Mouse (Mus musculus): Measurements from ENCODE around the gene Ptk7. TPM values are rescaled to one million over a fixed set of nuclear protein-coding genes. Genes with fewer than 3 reads are reported as not detected.
A peak's percentile ranks its signal among the peaks of the same experiment; 100 is the strongest.

Ptk7 gene
- total and polyA plus RNA-seq, 2 experiments from 2014 or later: 19.7 to 56.6 TPM

GRCm38 (mm10) chr17:46628471-46628790, 873 bp downstream of the Ptk7 start:
- 0% methylated on average over 12 of the region's 13 CpGs for WGBS
- Histone ChIP-seq H3K36me3 (ENCODE audit: insufficient read depth) (peaks cover 16% of the 10 kb centered on the region), H3K9me3 (ENCODE audit: low read length) (no peaks in the 10 kb centered on the region), H3K9ac (peak overlapping the region; percentile 91), H3K4me3 (ENCODE audit: low read depth, low read length) (peak overlapping the region; percentile 97), H3K27me3 (ENCODE audit: insufficient read depth, low read length) (no peaks in the 10 kb centered on the region), H3K4me1 (ENCODE audit: insufficient read depth) (peaks cover 21% of the 10 kb centered on the region), H3K27ac (ENCODE audit: low read depth, low read length) (peak overlapping the region; percentile 85), H3K4me2 (ENCODE audit: low read depth) (peak overlapping the region; percentile 78)
- peak; percentile 9 for ATAC-seq
- no peak for TF ChIP-seq CTCF (IDR thresholded peaks at IDR 0.05; ENCODE audit: low read depth)
- peak; percentile 59 for DNase-seq

GRCm38 (mm10) chr17:46627409-46627808, 1.9 kb downstream of the Ptk7 start:
- no peaks in the 10 kb centered on the region for H3K27me3 ChIP-seq (ENCODE audit: insufficient read depth, low read length)
- ATAC-seq: no peak
- H3K27ac ChIP-seq (ENCODE audit: low read depth, low read length): no peak overlapping the region
- H3K4me2 ChIP-seq (ENCODE audit: low read depth): peak overlapping the region; percentile 78
- H3K4me1 ChIP-seq (ENCODE audit: insufficient read depth): peaks cover 22% of the 10 kb centered on the region
- DNase-seq: no peak
- peaks cover 10% of the 10 kb centered on the region for H3K36me3 ChIP-seq (ENCODE audit: insufficient read depth)
- H3K9me3 ChIP-seq (ENCODE audit: low read length): no peaks in the 10 kb centered on the region
- 0 out of 2 replicates have a peak overlapping the region, but pooled peaks have one; percentile 97 for H3K4me3 ChIP-seq (ENCODE audit: low read depth, low read length)
- 59% methylated on average over 6 of the region's 6 CpGs for WGBS
- TF ChIP-seq CTCF (IDR thresholded peaks at IDR 0.05; ENCODE audit: low read depth): no peak
- no peak overlapping the region for H3K9ac ChIP-seq

GRCm38 (mm10) chr17:46624598-46624997, 4.7 kb downstream of the Ptk7 start:
- DNase-seq: no peak
- WGBS: 71% methylated on average over 12 of the region's 12 CpGs
- Histone ChIP-seq H3K4me3 (ENCODE audit: low read depth, low read length) (no peak overlapping the region), H3K27me3 (ENCODE audit: insufficient read depth, low read length) (no peaks in the 10 kb centered on the region), H3K27ac (ENCODE audit: low read depth, low read length) (no peak overlapping the region), H3K9ac (no peak overlapping the region), H3K36me3 (ENCODE audit: insufficient read depth) (no peaks in the 10 kb centered on the region), H3K9me3 (ENCODE audit: low read length) (no peaks in the 10 kb centered on the region), H3K4me2 (ENCODE audit: low read depth) (no peak overlapping the region), H3K4me1 (ENCODE audit: insufficient read depth) (peaks cover 32% of the 10 kb centered on the region)
- TF ChIP-seq CTCF (IDR thresholded peaks at IDR 0.05; ENCODE audit: low read depth): no peak
- ATAC-seq: no peak

GRCm38 (mm10) chr17:46623819-46624557, 5.3 kb downstream of the Ptk7 start:
- Histone ChIP-seq H3K27me3 (ENCODE audit: insufficient read depth, low read length) (no peaks in the 10 kb centered on the region), H3K4me2 (ENCODE audit: low read depth) (no peak overlapping the region), H3K27ac (ENCODE audit: low read depth, low read length) (no peak overlapping the region), H3K9me3 (ENCODE audit: low read length) (no peaks in the 10 kb centered on the region), H3K36me3 (ENCODE audit: insufficient read depth) (no peaks in the 10 kb centered on the region), H3K9ac (no peak overlapping the region), H3K4me3 (ENCODE audit: low read depth, low read length) (no peak overlapping the region), H3K4me1 (ENCODE audit: insufficient read depth) (peaks cover 38% of the 10 kb centered on the region)
- 18% methylated on average over 10 of the region's 10 CpGs for WGBS
- TF ChIP-seq CTCF (IDR thresholded peaks at IDR 0.05; ENCODE audit: low read depth): peak; percentile 31; the same call in 1 of the 2 replicates
- ATAC-seq (no peak), DNase-seq (no peak)

- Histone ChIP-seq H3K4me1 (ENCODE audit: insufficient read depth) (peaks cover 43% of the 10 kb centered on the region), H3K27me3 (ENCODE audit: insufficient read depth, low read length) (no peaks in the 10 kb centered on the region), H3K4me2 (ENCODE audit: low read depth) (no peak overlapping the region), H3K4me3 (ENCODE audit: low read depth, low read length) (no peak overlapping the region), H3K27ac (ENCODE audit: low read depth, low read length) (no peak overlapping the region), H3K36me3 (ENCODE audit: insufficient read depth) (no peaks in the 10 kb centered on the region), H3K9me3 (ENCODE audit: low read length) (no peaks in the 10 kb centered on the region), H3K9ac (no peak overlapping the region)
- ATAC-seq (no peak), DNase-seq (no peak)
- 84% methylated on average over 11 of the region's 11 CpGs for WGBS
- no peak for TF ChIP-seq CTCF (IDR thresholded peaks at IDR 0.05; ENCODE audit: low read depth)
These were observed 7.0 kb downstream of the Ptk7 start for GRCm38 (mm10) chr17:46622269-46622668.

- H3K9ac ChIP-seq: no peak overlapping the region; the same call in 1 of the 2 replicates
- 43% methylated on average over 15 of the region's 15 CpGs for WGBS
- no peak for TF ChIP-seq CTCF (IDR thresholded peaks at IDR 0.05; ENCODE audit: low read depth)
- peak overlapping the region; percentile 42 for H3K27ac ChIP-seq (ENCODE audit: low read depth, low read length)
- H3K27me3 ChIP-seq (ENCODE audit: insufficient read depth, low read length): no peaks in the 10 kb centered on the region
- peaks cover 43% of the 10 kb centered on the region for H3K4me1 ChIP-seq (ENCODE audit: insufficient read depth)
- H3K9me3 ChIP-seq (ENCODE audit: low read length): no peaks in the 10 kb centered on the region
- DNase-seq (peak; percentile 71), ATAC-seq (peak; percentile 39)
- no peaks in the 10 kb centered on the region for H3K36me3 ChIP-seq (ENCODE audit: insufficient read depth)
- peak overlapping the region; percentile 7 for H3K4me2 ChIP-seq (ENCODE audit: low read depth)
- no peak overlapping the region for H3K4me3 ChIP-seq (ENCODE audit: low read depth, low read length)
These were observed 8.0 kb downstream of the Ptk7 start for GRCm38 (mm10) chr17:46621324-46621723.

GRCm38 (mm10) chr17:46619683-46620357, 9.5 kb downstream of the Ptk7 start:
- H3K9ac ChIP-seq: peak overlapping the region; percentile 39
- TF ChIP-seq CTCF (IDR thresholded peaks at IDR 0.05; ENCODE audit: low read depth): no peak
- H3K9me3 ChIP-seq (ENCODE audit: low read length): no peaks in the 10 kb centered on the region
- peak overlapping the region; percentile 64; the same call in 1 of the 2 replicates for H3K27ac ChIP-seq (ENCODE audit: low read depth, low read length)
- no peaks in the 10 kb centered on the region for H3K27me3 ChIP-seq (ENCODE audit: insufficient read depth, low read length)
- no peak for ATAC-seq
- DNase-seq: no peak
- 36% methylated on average over 16 of the region's 16 CpGs for WGBS
- H3K36me3 ChIP-seq (ENCODE audit: insufficient read depth): no peaks in the 10 kb centered on the region
- H3K4me3 ChIP-seq (ENCODE audit: low read depth, low read length): no peak overlapping the region
- H3K4me2 ChIP-seq (ENCODE audit: low read depth): peak overlapping the region; percentile 16; the same call in 1 of the 2 replicates
- peaks cover 43% of the 10 kb centered on the region for H3K4me1 ChIP-seq (ENCODE audit: insufficient read depth)

Measured in forebrain, postnatal 0 days (tissue).